Mouse (Mus musculus) olfactory bulb, adult 2 months (tissue): ENCODE measurements around the gene Aatk.

Source experiments
- CTCF ChIP-seq: fragments of 200-500 bp; IDR thresholded peaks from 2 replicates; pipeline ENCODE4 v1.5.1; 2012; ENCODE audit warnings: low read depth, mild to moderate bottlenecking, low read length, moderate library complexity; ENCODE audit not compliant: insufficient read depth
- POLR2A ChIP-seq: fragments of 200-500 bp; IDR thresholded peaks from 2 replicates; pipeline ENCODE4 v1.6.1; 2012; ENCODE audit warnings: mild to moderate bottlenecking, low read depth, low read length, moderate library complexity; ENCODE audit not compliant: insufficient read depth

- TF ChIP-seq POLR2A, result peak; percentile 95
- TF ChIP-seq CTCF, result no peak
Measured at GRCm38 (mm10) chr11:120086702-120087152, 39.8 kb upstream of the Aatk start, which contains the start of gene Cep131.
